Mouse (Mus musculus): Measurements from ENCODE around the gene Tor3a. TPM values are rescaled to one million over a fixed set of nuclear protein-coding genes. Genes with fewer than 3 reads are reported as not detected.

Tor3a gene
- total and polyA plus RNA-seq, 3 experiments, result 6.7 to 9.4 TPM; not detected in 1

DNA sequence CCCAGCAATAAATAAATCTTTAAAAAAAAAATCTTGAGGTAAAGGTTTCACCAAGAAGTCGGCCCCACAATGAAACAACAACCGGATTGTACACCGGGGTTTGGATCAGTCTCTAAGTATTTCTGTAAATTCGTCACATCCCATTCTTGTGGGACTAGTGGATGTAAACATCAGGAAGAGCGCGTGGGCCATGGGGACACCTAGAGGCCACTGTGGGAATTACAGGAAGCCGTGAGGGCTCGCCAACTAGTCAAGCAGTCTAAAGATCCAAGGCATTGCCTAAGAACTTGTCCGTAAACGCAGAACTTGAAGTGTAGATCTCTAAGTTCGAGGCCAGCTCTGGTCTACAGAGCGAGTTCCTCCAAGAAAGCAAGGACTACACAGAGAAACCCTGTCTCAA is 2.0 kb upstream of the Tor3a start:
- H3K27ac ChIP-seq (ENCODE audit: control insufficient read depth, low read depth, low read length), result no peak overlapping the region
- H3K4me3 ChIP-seq (ENCODE audit: control insufficient read depth in 1 of 2, insufficient read depth in 1 of 2, low read depth in 2 of 2, low read length in 2 of 2), result no peak overlapping the region
- no peak overlapping the region for H3K9ac ChIP-seq (ENCODE audit: control insufficient read depth, low read depth, low read length, poor library complexity, severe bottlenecking)
- H3K4me1 ChIP-seq (ENCODE audit: control insufficient read depth in 1 of 2, insufficient read depth in 2 of 2, low read length in 2 of 2), result no peaks in the 10 kb centered on the region
- H3K9me3 ChIP-seq (replicated peaks; ENCODE audit: insufficient read depth, low read length), result no peaks in the 10 kb centered on the region
- H3K36me3 ChIP-seq (ENCODE audit: control insufficient read depth in 1 of 2, insufficient read depth in 2 of 2, low read length in 2 of 2), result peaks cover 0 to 3% of the 10 kb centered on the region in 2 experiments; a peak in 2 of 4 replicates
- peak; percentile 90 for DNase-seq (ENCODE audit: low read depth, low spot score)
- H3K27me3 ChIP-seq (ENCODE audit: control insufficient read depth in 1 of 2, insufficient read depth in 2 of 2, low read length in 2 of 2), result no peaks in the 10 kb centered on the region
- H3K79me2 ChIP-seq (ENCODE audit: control insufficient read depth, insufficient read depth, low read length, poor library complexity), result no peaks in the 10 kb centered on the region; the same call in 1 of the 2 replicates
- TF ChIP-seq ZNF384 (IDR thresholded peaks at IDR 0.05; ENCODE audit: low read depth, low read length) (no peak), SMC3 (IDR thresholded peaks at IDR 0.05; ENCODE audit: low read depth, low read length) (peak; percentile 72), E2F4 (IDR thresholded peaks at IDR 0.05; ENCODE audit: borderline replicate concordance, low read depth, low read length) (no peak), GATA1 (IDR thresholded peaks at IDR 0.05; ENCODE audit: low read depth, low read length) (no peak), GABPA (IDR thresholded peaks at IDR 0.05; ENCODE audit: low read depth, low read length) (no peak), JUND (IDR thresholded peaks at IDR 0.05; ENCODE audit: low read depth, low read length) (no peak), MAZ (IDR thresholded peaks at IDR 0.05; ENCODE audit: low read depth, low read length) (no peak), ZKSCAN1 (IDR thresholded peaks at IDR 0.05; ENCODE audit: low read depth, low read length) (no peak), TCF12 (IDR thresholded peaks at IDR 0.05; ENCODE audit: low read depth, low read length) (no peak), BHLHE40 (IDR thresholded peaks at IDR 0.05; ENCODE audit: borderline replicate concordance, low read depth, low read length) (no peak), CTCF (IDR thresholded peaks at IDR 0.05 in 2 of 3, conservative IDR thresholded peaks at IDR 0.05 in 1 of 3; ENCODE audit: control insufficient read depth in 1 of 3, insufficient read depth in 1 of 3, low read depth in 2 of 3, low read length in 3 of 3, poor library complexity in 1 of 3, severe bottlenecking in 1 of 3) (peak; percentile 85 to 91 (median 86)), MEF2A (IDR thresholded peaks at IDR 0.05; ENCODE audit: extremely low read depth, insufficient replicate concordance, low read depth, low read length, poor library complexity, severe bottlenecking) (no peak), ETS1 (IDR thresholded peaks at IDR 0.05; ENCODE audit: low read depth, low read length) (no peak), USF2 (IDR thresholded peaks at IDR 0.05; ENCODE audit: borderline replicate concordance in 1 of 2, insufficient read depth in 1 of 2, low read depth in 1 of 2, low read length in 2 of 2) (no peak), POLR2AphosphoS5 (IDR thresholded peaks at IDR 0.05; ENCODE audit: borderline replicate concordance, low read depth, low read length) (no peak), POLR2AphosphoS2 (IDR thresholded peaks at IDR 0.05; ENCODE audit: low read length) (no peak), MXI1 (IDR thresholded peaks at IDR 0.05; ENCODE audit: low read depth, low read length) (no peak), ZMIZ1 (IDR thresholded peaks at IDR 0.05; ENCODE audit: low read depth, low read length) (no peak), EP300 (IDR thresholded peaks at IDR 0.05; ENCODE audit: low read depth in 1 of 2, low read length in 2 of 2) (no peak), TBP (IDR thresholded peaks at IDR 0.05; ENCODE audit: low read depth, low read length) (no peak), ELF1 (IDR thresholded peaks at IDR 0.05; ENCODE audit: low read depth, low read length) (peak; percentile 62; the same call in 1 of the 2 replicates), CHD2 (IDR thresholded peaks at IDR 0.05; ENCODE audit: low read length) (no peak), ZC3H11A (IDR thresholded peaks at IDR 0.05; ENCODE audit: low read depth, low read length) (peak; percentile 61), UBTF (IDR thresholded peaks at IDR 0.05; ENCODE audit: borderline replicate concordance, insufficient read depth, low read depth, low read length) (no peak), MAFK (IDR thresholded peaks at IDR 0.05; ENCODE audit: borderline replicate concordance, low read depth, low read length) (no peak), USF1 (IDR thresholded peaks at IDR 0.05; ENCODE audit: low read depth, low read length) (no peak), POLR2A (IDR thresholded peaks at IDR 0.05; ENCODE audit: control insufficient read depth in 1 of 2, insufficient read depth in 1 of 2, low read depth in 1 of 2, low read length in 2 of 2, poor library complexity in 1 of 2) (no peak), HCFC1 (IDR thresholded peaks at IDR 0.05; ENCODE audit: low read depth, low read length) (no peak), NELFE (IDR thresholded peaks at IDR 0.05; ENCODE audit: low read depth, low read length) (no peak), CHD1 (IDR thresholded peaks at IDR 0.05; ENCODE audit: low read depth, low read length) (no peak), SIN3A (IDR thresholded peaks at IDR 0.05; ENCODE audit: low read length) (peak; percentile 34; the same call in 1 of the 2 replicates), TAL1 (IDR thresholded peaks at IDR 0.05; ENCODE audit: low read length) (no peak), MYC (IDR thresholded peaks at IDR 0.05; ENCODE audit: low read depth, low read length) (0 out of 2 replicates have a peak, but pooled peaks have one; percentile 40), RAD21 (IDR thresholded peaks at IDR 0.05; ENCODE audit: low read depth, low read length) (peak; percentile 79), RCOR1 (IDR thresholded peaks at IDR 0.05; ENCODE audit: low read depth, low read length) (no peak), MAX (IDR thresholded peaks at IDR 0.05; ENCODE audit: low read length) (0 out of 2 replicates have a peak, but pooled peaks have one; percentile 18), NRF1 (IDR thresholded peaks at IDR 0.05; ENCODE audit: insufficient read depth, low read depth, low read length, poor library complexity, severe bottlenecking) (no peak), KAT2A (conservative IDR thresholded peaks at IDR 0.05; ENCODE audit: low read depth, low read length) (no peak)
